Mouse (Mus musculus) heart, embryonic 12.5 days (tissue): ENCODE results near the gene Cklf. TPM values are rescaled to one million over a fixed set of nuclear protein-coding genes. Genes with fewer than 3 reads are reported as not detected.
A peak's percentile ranks its signal among the peaks of the same experiment; 100 is the strongest.
"Not testable (repeated sequence)": the region's sequence is repeated elsewhere in the genome, so short reads cannot be mapped to it uniquely, and the experiment has no call there.

Experiments used
- ATAC-seq: fragments of 200-750 bp; cut with Nextera tagmentation; 2 replicates; pipeline ENCODE4 v1.8.0; 2017; ENCODE audit warnings: moderate TSS enrichment, moderate library complexity; ENCODE audit not compliant: insufficient number of reproducible peaks, low FRiP score
- H3K27ac ChIP-seq: fragments of 300-500 bp; sonication (generic); 2 replicates; pipeline ENCODE4 v1.5.1; 2016; ENCODE audit warnings: mild to moderate bottlenecking, moderate library complexity; ENCODE audit not compliant: poor library complexity, severe bottlenecking
- H3K27me3 ChIP-seq: fragments of 300-500 bp; sonication (generic); replicated peaks from 2 replicates; pipeline ENCODE4 v1.6.1; 2016; ENCODE audit warnings: mild to moderate bottlenecking, moderate library complexity
- H3K36me3 ChIP-seq: fragments of 300-500 bp; sonication (generic); 2 replicates; pipeline ENCODE4 v1.6.1; 2016; ENCODE audit warnings: mild to moderate bottlenecking, moderate library complexity
- H3K4me1 ChIP-seq: fragments of 300-500 bp; sonication (generic); replicated peaks from 2 replicates; pipeline ENCODE4 v1.6.1; 2016; ENCODE audit warnings: mild to moderate bottlenecking
- H3K4me2 ChIP-seq: fragments of 300-500 bp; sonication (generic); 2 replicates; pipeline ENCODE4 v1.6.1; 2016; ENCODE audit warnings: mild to moderate bottlenecking, moderate library complexity
- H3K4me3 ChIP-seq: fragments of 300-500 bp; sonication (generic); 2 replicates; pipeline ENCODE4 v1.5.1; 2016; ENCODE audit warnings: mild to moderate bottlenecking
- H3K9ac ChIP-seq: fragments of 300-500 bp; sonication (generic); 2 replicates; pipeline ENCODE4 v1.6.1; 2016; ENCODE audit warnings: mild to moderate bottlenecking, moderate library complexity
- H3K9me3 ChIP-seq: fragments of 300-500 bp; sonication (generic); replicated peaks from 2 replicates; pipeline ENCODE4 v1.6.1; 2016; ENCODE audit warnings: mild to moderate bottlenecking, moderate library complexity
- WGBS: fragments of 180-500 bp; shearing (Covaris S2); methylation state at CpG from one replicate; pipeline ENCODE4 v1.1.7; 2016; 5-methylcytosine and 5-hydroxymethylcytosine counted together
- polyA plus RNA-seq: library from polyadenylated mRNA; unstranded; fragments of >200 nt; fragmentation: Nextera tagmentation; extraction: Ambion mirVana; gene quantifications from 2 replicates; pipeline ENCODE4 v1.2.1, GENCODE M21; 2016

The Cklf gene
- polyA plus RNA-seq, 1 experiment from 2014 or later, result 30.5 TPM

- Histone ChIP-seq H3K36me3 (peaks cover 89% of the 10 kb centered on the region), H3K9ac (no peak overlapping the region), H3K4me1 (no peaks in the 10 kb centered on the region), H3K4me2 (no peak overlapping the region), H3K27ac (no peak overlapping the region), H3K27me3 (no peaks in the 10 kb centered on the region), H3K9me3 (no peaks in the 10 kb centered on the region), H3K4me3 (no peak overlapping the region)
- no peak for ATAC-seq
- 38% methylated on average over 6 of the region's 6 CpGs for WGBS
Observed at GRCm38 (mm10) chr8:104234573-104234972, 16.1 kb upstream of the Cklf start.

- ATAC-seq, result no peak
- 67% methylated on average over 10 of the region's 10 CpGs for WGBS
- H3K4me1 ChIP-seq, result no peaks in the 10 kb centered on the region
- no peak overlapping the region for H3K4me2 ChIP-seq
- no peaks in the 10 kb centered on the region for H3K9me3 ChIP-seq
- H3K36me3 ChIP-seq, result peaks cover 87% of the 10 kb centered on the region
- no peak overlapping the region for H3K27ac ChIP-seq
- no peaks in the 10 kb centered on the region for H3K27me3 ChIP-seq
- no peak overlapping the region for H3K9ac ChIP-seq
- no peak overlapping the region for H3K4me3 ChIP-seq
Observed at GRCm38 (mm10) chr8:104239418-104239861, 11.2 kb upstream of the Cklf start.

- peaks cover 5% of the 10 kb centered on the region; the same call in 1 of the 2 replicates for H3K4me1 ChIP-seq
- H3K27ac ChIP-seq, result no peak overlapping the region
- WGBS, result 75% methylated on average over 12 of the region's 12 CpGs
- ATAC-seq, result no peak
- H3K4me2 ChIP-seq, result no peak overlapping the region
- H3K4me3 ChIP-seq, result no peak overlapping the region
- H3K9me3 ChIP-seq, result no peaks in the 10 kb centered on the region
- H3K36me3 ChIP-seq, result peaks cover 74% of the 10 kb centered on the region
- no peak overlapping the region for H3K9ac ChIP-seq
- no peaks in the 10 kb centered on the region for H3K27me3 ChIP-seq
Observed at GRCm38 (mm10) chr8:104242038-104242644, 8.5 kb upstream of the Cklf start.

DNA sequence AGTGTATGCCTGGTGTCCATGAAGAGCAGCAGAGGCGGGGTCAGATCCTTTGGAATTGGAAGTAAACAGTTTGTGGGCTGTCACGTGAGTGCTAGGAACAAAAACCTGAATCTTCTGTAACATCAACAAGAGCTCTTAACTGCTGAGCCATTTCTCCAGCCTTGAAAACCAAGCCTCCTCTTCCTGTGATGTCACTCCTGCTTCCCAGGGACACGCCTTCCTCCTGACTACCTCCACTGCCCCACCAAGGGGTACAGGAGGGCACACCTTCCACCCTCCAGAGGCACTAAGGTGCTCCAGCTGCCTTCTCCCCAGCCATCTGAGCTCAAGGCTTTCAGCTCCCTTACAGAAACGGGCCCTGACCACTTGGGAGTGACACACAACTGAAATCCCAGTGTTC lies 4.0 kb upstream of the Cklf start:
- Histone ChIP-seq H3K27me3 (no peaks in the 10 kb centered on the region), H3K27ac (no peak overlapping the region), H3K4me2 (no peak overlapping the region), H3K4me3 (no peak overlapping the region), H3K9me3 (no peaks in the 10 kb centered on the region), H3K36me3 (peaks cover 29% of the 10 kb centered on the region), H3K9ac (no peak overlapping the region), H3K4me1 (peaks cover 14% of the 10 kb centered on the region)
- WGBS, result 80% methylated on average over 4 of the region's 4 CpGs
- ATAC-seq, result no peak

- Histone ChIP-seq H3K9ac (peak overlapping the region; percentile 79; the same call in 1 of the 2 replicates), H3K9me3 (no peaks in the 10 kb centered on the region), H3K4me2 (peak overlapping the region; percentile 89), H3K4me3 (peak overlapping the region; percentile 81), H3K27ac (no peak overlapping the region), H3K4me1 (peaks cover 16% of the 10 kb centered on the region), H3K27me3 (no peaks in the 10 kb centered on the region), H3K36me3 (peaks cover 23% of the 10 kb centered on the region)
- ATAC-seq, result no peak
- 65% methylated on average over 22 of the region's 22 CpGs for WGBS
Observed at GRCm38 (mm10) chr8:104247054-104247907, 3.4 kb upstream of the Cklf start.

DNA sequence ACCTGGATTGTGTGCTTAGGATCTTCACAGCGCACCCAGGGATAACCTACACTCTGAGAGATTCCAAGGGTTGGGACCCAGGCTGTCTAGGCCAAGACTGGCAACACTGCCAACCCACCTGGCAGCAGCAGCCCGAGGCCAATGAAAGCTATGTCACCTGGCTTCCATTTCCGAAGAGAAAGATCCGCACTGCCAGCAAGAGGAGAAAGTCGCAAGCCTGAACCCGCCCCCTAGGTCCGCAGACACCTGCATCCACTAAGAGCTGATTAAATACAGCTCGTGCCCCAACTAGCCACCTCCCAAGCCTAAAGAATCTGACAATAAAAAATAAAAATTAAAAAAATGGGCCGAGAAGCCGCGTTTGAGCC lies 2.8 kb upstream of the Cklf start:
- ATAC-seq, result no peak
- Histone ChIP-seq H3K9me3 (no peaks in the 10 kb centered on the region), H3K4me1 (peaks cover 16% of the 10 kb centered on the region), H3K4me3 (peak overlapping the region; percentile 81), H3K27ac (no peak overlapping the region), H3K4me2 (peak overlapping the region; percentile 89), H3K36me3 (peaks cover 17% of the 10 kb centered on the region), H3K9ac (peak overlapping the region; percentile 79), H3K27me3 (no peaks in the 10 kb centered on the region)
- 4% methylated on average over 11 of the region's 11 CpGs for WGBS

GRCm38 (mm10) chr8:104248276-104248675 lies 2.4 kb upstream of the Cklf start, which contains the start of gene Tk2:
Gene Tk2 (minus strand): TSS chr8:104248558.
- H3K27ac ChIP-seq, result no peak within 1 kb of the TSS

GRCm38 (mm10) chr8:104249442-104249996 lies 1.1 kb upstream of the Cklf start:
- no peak overlapping the region for H3K4me3 ChIP-seq
- WGBS, result 79% methylated on average over 7 of the region's 7 CpGs
- H3K4me1 ChIP-seq, result peaks cover 16% of the 10 kb centered on the region
- no peak for ATAC-seq
- no peak overlapping the region for H3K9ac ChIP-seq
- no peak overlapping the region for H3K27ac ChIP-seq
- H3K27me3 ChIP-seq, result no peaks in the 10 kb centered on the region
- no peak overlapping the region for H3K4me2 ChIP-seq
- H3K9me3 ChIP-seq, result no peaks in the 10 kb centered on the region
- H3K36me3 ChIP-seq, result peaks cover 9% of the 10 kb centered on the region

More at GRCm38 (mm10) chr8:104248276-104248675, 2.4 kb upstream of the Cklf start, which contains the start of gene Tk2:
- H3K9me3 ChIP-seq, result no peaks in the 10 kb centered on the region
- peak within 1 kb of the TSS; percentile 79 for H3K9ac ChIP-seq
- peaks cover 16% of the 10 kb centered on the region for H3K4me1 ChIP-seq
- peaks cover 13% of the 10 kb centered on the region for H3K36me3 ChIP-seq
- peak within 1 kb of the TSS; percentile 89 for H3K4me2 ChIP-seq
- no peaks in the 10 kb centered on the region for H3K27me3 ChIP-seq
- peak; percentile 90 for ATAC-seq
- H3K4me3 ChIP-seq, result peak within 1 kb of the TSS; percentile 81
- under 1% methylated on average over 28 of the region's 28 CpGs for WGBS

DNA sequence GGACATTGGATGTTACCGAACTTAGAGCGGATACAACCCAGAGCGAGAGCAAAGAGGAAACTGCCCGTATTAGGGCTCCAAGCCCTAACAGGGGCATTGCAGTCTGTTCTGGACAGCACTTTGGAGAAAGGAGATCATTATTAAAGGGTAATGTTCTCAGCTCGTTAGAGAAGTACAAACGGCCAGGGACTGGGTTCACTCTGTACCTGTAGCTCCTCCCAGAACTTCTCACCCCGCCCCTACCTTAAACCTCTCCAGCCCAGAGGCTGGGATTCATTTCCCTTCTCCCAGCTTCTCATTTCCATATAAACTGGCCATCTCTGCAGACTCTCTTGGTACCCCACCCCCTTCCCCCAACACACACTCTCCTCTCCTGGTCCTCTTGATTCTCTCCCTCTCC lies 800 bp downstream of the Cklf start:
- WGBS, result 2% methylated on average over 7 of the region's 7 CpGs
- no peaks in the 10 kb centered on the region for H3K27me3 ChIP-seq
- ATAC-seq, result no peak

DNA sequence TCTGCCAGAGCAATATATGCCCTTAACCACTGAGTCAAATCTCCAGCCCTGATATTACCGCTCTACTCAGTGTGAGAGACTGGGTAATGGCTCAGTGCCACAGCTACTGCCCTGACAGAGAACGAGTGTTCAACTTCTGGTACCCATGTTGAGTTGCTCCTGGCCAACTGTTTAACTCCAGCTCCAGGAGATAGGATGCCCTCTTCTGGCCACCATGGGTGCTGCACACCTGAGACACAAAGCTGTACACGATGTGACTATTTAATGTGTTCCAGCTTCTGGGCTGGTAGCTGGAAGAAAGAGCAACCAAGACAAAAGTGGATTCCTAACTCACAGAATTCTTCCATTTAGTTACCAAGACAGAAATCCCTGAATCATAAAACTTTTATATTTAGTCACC lies 2.4 kb downstream of the Cklf start:
- H3K4me1 ChIP-seq, result peaks cover 5% of the 10 kb centered on the region
- no peaks in the 10 kb centered on the region for H3K27me3 ChIP-seq
- no peak overlapping the region for H3K27ac ChIP-seq
- 84% methylated on average over 3 of the region's 3 CpGs for WGBS
- H3K4me3 ChIP-seq, result no peak overlapping the region
- no peak overlapping the region for H3K9ac ChIP-seq
- no peaks in the 10 kb centered on the region for H3K9me3 ChIP-seq
- H3K4me2 ChIP-seq, result no peak overlapping the region
- no peak for ATAC-seq
- H3K36me3 ChIP-seq, result peaks cover 10% of the 10 kb centered on the region

More for the DNA sequence above, 800 bp downstream of the Cklf start:
- no peaks in the 10 kb centered on the region for H3K9me3 ChIP-seq
- H3K4me1 ChIP-seq, result peaks cover 16% of the 10 kb centered on the region
- no peaks in the 10 kb centered on the region for H3K36me3 ChIP-seq
- H3K27ac ChIP-seq, result no peak overlapping the region; the same call in 1 of the 2 replicates
- H3K4me2 ChIP-seq, result peak overlapping the region; percentile 83
- peak overlapping the region; percentile 77 for H3K4me3 ChIP-seq
- peak overlapping the region; percentile 79 for H3K9ac ChIP-seq

GRCm38 (mm10) chr8:104261802-104262201 lies 11.1 kb downstream of the Cklf start:
- not testable (repeated sequence) for H3K9ac ChIP-seq, H3K9me3 ChIP-seq, ATAC-seq, H3K4me2 ChIP-seq, H3K4me1 ChIP-seq, H3K4me3 ChIP-seq, H3K27me3 ChIP-seq, H3K27ac ChIP-seq
- peaks cover 48% of the 10 kb centered on the region for H3K36me3 ChIP-seq
- 97% methylated on average over 5 of the region's 5 CpGs for WGBS
